Comparison of ENCODE assay signal across 33 mouse cellular contexts in the genomic region with DNA sequence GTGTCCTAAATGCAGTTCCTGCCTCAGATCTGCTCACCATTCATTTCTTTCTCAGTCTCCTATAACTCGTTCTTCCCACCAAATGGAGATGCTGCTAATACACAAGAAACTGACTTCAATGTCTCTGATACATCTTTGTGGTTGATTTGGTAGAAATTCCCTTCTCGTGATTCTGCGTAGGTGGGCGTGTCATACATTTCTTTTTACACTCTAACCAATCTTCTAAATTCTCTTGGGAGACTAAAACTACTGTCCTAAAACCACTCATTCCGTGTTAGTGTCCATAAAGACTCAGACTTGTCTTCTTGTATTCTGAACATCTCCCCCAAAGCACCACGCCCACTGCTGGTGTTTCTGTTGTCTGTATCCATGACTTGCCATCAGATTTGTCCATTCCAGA. TPM values are rescaled to one million over a fixed set of nuclear protein-coding genes. Genes with fewer than 3 reads are reported as not detected.
DNase-seq lines count a peak whose midpoint lies in the region; ATAC-seq lines count a peak whose summit lies in the region.
"Had no signal": no experiment of that assay in that cellular context is flagged by ENCODE, and none has a peak within 500 bp of the region (broad histone marks: within the 10 kb centered on the region; RNA-seq: fewer than 3 reads in every experiment).

No protein-coding gene starts in this region.

- H3K4me3 ChIP-seq in liver, embryonic 16.5 days (ENCODE audit: low read depth, low read length), result no peak overlapping the region
- no peak overlapping the region for H3K4me3 ChIP-seq in macrophage (ENCODE audit: inconsistent target)
- no peak overlapping the region for H3K4me3 ChIP-seq in limb, embryonic 10.5 days
- H3K4me3 ChIP-seq: embryonic facial prominence, embryonic 12.5 days; gastrocnemius, adult 2 months; heart, adult 2 months; heart, embryonic 12.5 days; hindbrain, embryonic 10.5 days; hindbrain, embryonic 15.5 days; limb, embryonic 15.5 days; midbrain, embryonic 10.5 days; midbrain, embryonic 15.5 days; neural tube, embryonic 12.5 days had no signal

- H3K27ac ChIP-seq in liver, embryonic 16.5 days (ENCODE audit: low read length), result peak overlapping the region; percentile 27; the same call in 1 of the 2 replicates
- peak overlapping the region; percentile 77 for H3K27ac ChIP-seq in macrophage
- H3K27ac ChIP-seq in limb, embryonic 10.5 days, result no peak overlapping the region
- H3K27ac ChIP-seq: embryonic facial prominence, embryonic 12.5 days; gastrocnemius, adult 2 months; heart, adult 2 months; hindbrain, embryonic 10.5 days; hindbrain, embryonic 15.5 days; limb, embryonic 15.5 days; midbrain, embryonic 10.5 days; midbrain, embryonic 15.5 days; neural tube, embryonic 12.5 days had no signal

- ATAC-seq in liver, embryonic 16.5 days (ENCODE audit: low read depth), result no peak
- peak; percentile 33 for ATAC-seq in activated CD4-positive, CD25-positive, alpha-beta regulatory T cell, adult 4 months
- ATAC-seq: forebrain, embryonic 14.5 days; intestine, embryonic 16.5 days; lung, postnatal 0 days; midbrain, embryonic 15.5 days had no signal

- no peaks in the 10 kb centered on the region for H3K79me2 ChIP-seq in macrophage (ENCODE audit: inconsistent target)

- no peaks in the 10 kb centered on the region; the same call in 1 of the 2 replicates for H3K36me3 ChIP-seq in liver, embryonic 16.5 days (ENCODE audit: control insufficient read depth, insufficient read depth)
- no peaks in the 10 kb centered on the region for H3K36me3 ChIP-seq in macrophage (ENCODE audit: inconsistent target)
- peaks cover 8% of the 10 kb centered on the region for H3K36me3 ChIP-seq in limb, embryonic 10.5 days
- H3K36me3 ChIP-seq: hindbrain, embryonic 15.5 days; limb, embryonic 15.5 days; midbrain, embryonic 15.5 days; neural tube, embryonic 12.5 days had no signal

- peaks cover 9% of the 10 kb centered on the region for H3K4me1 ChIP-seq in liver, embryonic 16.5 days (ENCODE audit: control insufficient read depth, low read depth, low read length)
- H3K4me1 ChIP-seq in limb, embryonic 10.5 days, result no peaks in the 10 kb centered on the region
- H3K4me1 ChIP-seq: limb, embryonic 15.5 days; midbrain, embryonic 15.5 days had no signal

- no peaks in the 10 kb centered on the region for H3K27me3 ChIP-seq in liver, embryonic 16.5 days (ENCODE audit: control insufficient read depth, insufficient read depth, low read depth, low read length)
- H3K27me3 ChIP-seq in limb, embryonic 10.5 days (ENCODE audit: low read depth, poor library complexity, severe bottlenecking), result no peaks in the 10 kb centered on the region
- H3K27me3 ChIP-seq: embryonic facial prominence, embryonic 12.5 days; heart, embryonic 12.5 days; hindbrain, embryonic 15.5 days; limb, embryonic 15.5 days; midbrain, embryonic 15.5 days; neural tube, embryonic 12.5 days had no signal

- H3K9me3 ChIP-seq in liver, embryonic 16.5 days (replicated peaks; ENCODE audit: control insufficient read depth, low read length), result no peaks in the 10 kb centered on the region
- no peaks in the 10 kb centered on the region for H3K9me3 ChIP-seq in limb, embryonic 10.5 days (replicated peaks)
- H3K9me3 ChIP-seq: embryonic facial prominence, embryonic 12.5 days; G1E; hindbrain, embryonic 10.5 days; hindbrain, embryonic 15.5 days; limb, embryonic 15.5 days; midbrain, embryonic 10.5 days; midbrain, embryonic 15.5 days; neural tube, embryonic 12.5 days had no signal

- no peak for DNase-seq in liver
- DNase-seq in limb, embryonic 10.5 days (ENCODE audit: low spot score), result no peak
- no peak for DNase-seq in cerebellum, adult 9-10 months
- DNase-seq in neural tube, embryonic 10.5 days (ENCODE audit: extremely low spot score, low spot score), result no peak
- DNase-seq: adrenal gland, postnatal 10 days; cerebellum, adult 11 months; cerebellum, adult 9-11 months; embryo, embryonic 11 days; gastrocnemius, adult 2 months; heart, adult 2 months; kidney, adult 8-10 months; kidney, postnatal 10 days; layer of hippocampus, postnatal 36 days; left cerebral cortex, postnatal 4 days; lung, adult 18-20 months; right cerebral cortex, adult 18-20 months; spleen, adult 18-20 months; thymus, postnatal 25 days had no signal

- WGBS in liver, embryonic 16.5 days (ENCODE audit: insufficient replicate concordance), result 73% methylated on average over 6 of the region's 6 CpGs
- 81% methylated on average over 6 of the region's 6 CpGs for WGBS in macrophage (ENCODE audit: missing documents)
- WGBS in limb, embryonic 10.5 days, result 96% methylated on average over 6 of the region's 6 CpGs

- H3K9ac ChIP-seq in liver, embryonic 16.5 days (ENCODE audit: low read depth, low read length), result no peak overlapping the region
- H3K9ac ChIP-seq: embryonic facial prominence, embryonic 12.5 days; heart, embryonic 12.5 days; hindbrain, embryonic 15.5 days; limb, embryonic 15.5 days; midbrain, embryonic 15.5 days; neural tube, embryonic 12.5 days had no signal

- no peak overlapping the region for H3K4me2 ChIP-seq in liver, embryonic 16.5 days (ENCODE audit: low read depth, low read length)
- H3K4me2 ChIP-seq: embryonic facial prominence, embryonic 12.5 days; heart, embryonic 12.5 days; hindbrain, embryonic 15.5 days; limb, embryonic 15.5 days; midbrain, embryonic 15.5 days; neural tube, embryonic 12.5 days had no signal

RNA-seq across cellular contexts. Expression of gene Fbxo48, which starts 5.9 kb away (rescaled TPM):
- 1.5 and 1.9 TPM in 2 replicates for polyA plus RNA-seq in liver, embryonic 16.5 days (2015; fragmentation: Nextera tagmentation; extraction: Ambion mirVana)
- 1 to 10 TPM in 1 of 2 experiments, under 1 TPM in 1; 0.79 to 1.3 TPM for polyA plus RNA-seq in activated CD4-positive, CD25-positive, alpha-beta regulatory T cell, adult 4 months (2017; shearing (Covaris generic))
- 1 to 10 TPM in 18 of 26 experiments, under 1 TPM in 8; 0.29 to 4.9 (median 1.5) TPM for total RNA-seq in macrophage (2018; cell fraction: chromatin; rRNA removed)
- 1 to 10 TPM in 3 of 26 experiments, under 1 TPM in 23; 0.05 to 1.2 (median 0.62) TPM for total RNA-seq in macrophage (2018; cell fraction: cytosol; rRNA removed)
- total RNA-seq in macrophage (2018; cell fraction: nucleus; rRNA removed), result 10 to 100 TPM in 1 of 26 experiments, 1 to 10 TPM in 15, under 1 TPM in 9, not detected in 1; 0.42 to 14.2 (median 1.3) TPM
- 0.65 to 2.4 TPM (median 0.70 TPM) in 3 replicates for polyA plus RNA-seq in macrophage (2018)
- polyA plus RNA-seq in limb, embryonic 10.5 days (2016; fragmentation: Nextera tagmentation; extraction: Ambion mirVana), result 1.1 and 1.6 TPM in 2 replicates
